Mouse (Mus musculus): ENCODE results near the gene Map1lc3a. TPM values are rescaled to one million over a fixed set of nuclear protein-coding genes. Genes with fewer than 3 reads are reported as not detected.

Map1lc3a gene
- polyA plus RNA-seq, 1 experiment from 2014 or later: 165 TPM

DNA sequence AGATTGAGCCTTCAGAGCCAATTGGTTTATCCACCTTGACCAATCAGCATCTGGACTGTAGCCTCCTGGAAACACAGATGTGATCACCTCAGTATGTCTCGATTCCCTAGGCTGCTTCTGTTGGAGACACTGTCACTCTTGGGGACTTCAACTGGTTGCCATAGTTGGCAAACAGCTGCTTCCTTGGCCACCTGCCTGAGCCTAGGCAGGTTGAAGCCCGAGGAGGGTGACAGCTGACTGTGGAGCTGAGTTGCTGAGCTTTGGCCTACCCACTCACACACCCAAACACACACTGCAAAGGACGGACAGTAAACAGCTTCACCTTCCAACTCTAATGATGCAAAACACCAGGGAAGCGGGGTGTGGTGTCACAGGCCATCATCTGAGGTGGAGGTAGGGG lies 7.7 kb downstream of the Map1lc3a start:
- no peak overlapping the region for H3K27ac ChIP-seq (ENCODE audit: low read length)
- H3K27me3 ChIP-seq (ENCODE audit: insufficient read depth, low read length): no peaks in the 10 kb centered on the region
- H3K4me1 ChIP-seq (ENCODE audit: insufficient read depth, low read length): no peaks in the 10 kb centered on the region
- WGBS: 89% methylated on average over 4 of the region's 4 CpGs
- H3K9me3 ChIP-seq (ENCODE audit: low read length): no peaks in the 10 kb centered on the region
- no peak overlapping the region for H3K9ac ChIP-seq (replicated peaks; ENCODE audit: low read length)
- H3K4me3 ChIP-seq (ENCODE audit: low read length): no peak overlapping the region
- no peak overlapping the region for H3K4me2 ChIP-seq (replicated peaks; ENCODE audit: low read depth, low read length)
- ATAC-seq (ENCODE audit: low FRiP score, low TSS enrichment): no peak
- H3K36me3 ChIP-seq (ENCODE audit: insufficient read depth, low read length): peaks cover 3% of the 10 kb centered on the region

DNA sequence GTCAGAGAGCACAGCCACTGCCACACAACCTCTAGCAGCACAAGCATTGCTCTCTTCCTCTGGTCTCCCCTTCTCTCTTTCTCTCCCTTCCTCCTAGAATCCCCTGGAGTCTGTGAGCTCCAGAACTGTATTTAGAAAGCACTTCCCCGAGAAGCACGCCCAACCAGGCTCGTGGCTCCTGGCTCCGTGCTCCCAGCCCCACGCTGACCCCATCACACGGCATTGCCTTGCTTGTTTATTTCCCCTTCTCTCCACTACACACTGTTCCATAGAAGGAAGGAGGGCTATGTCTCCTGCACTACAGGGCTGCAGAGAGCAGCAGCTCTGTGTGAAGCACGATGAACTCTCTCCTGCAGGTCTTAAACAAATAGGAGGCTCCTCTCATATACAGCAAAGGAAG lies 8.6 kb downstream of the Map1lc3a start:
- Histone ChIP-seq H3K4me3 (ENCODE audit: low read length) (no peak overlapping the region), H3K36me3 (ENCODE audit: insufficient read depth, low read length) (peaks cover 3% of the 10 kb centered on the region), H3K27me3 (ENCODE audit: insufficient read depth, low read length) (no peaks in the 10 kb centered on the region), H3K9me3 (ENCODE audit: low read length) (no peaks in the 10 kb centered on the region), H3K4me1 (ENCODE audit: insufficient read depth, low read length) (no peaks in the 10 kb centered on the region), H3K9ac (replicated peaks; ENCODE audit: low read length) (no peak overlapping the region), H3K27ac (ENCODE audit: low read length) (no peak overlapping the region), H3K4me2 (replicated peaks; ENCODE audit: low read depth, low read length) (no peak overlapping the region)
- 78% methylated on average over 7 of the region's 7 CpGs for WGBS
- no peak for ATAC-seq (ENCODE audit: low FRiP score, low TSS enrichment)

DNA sequence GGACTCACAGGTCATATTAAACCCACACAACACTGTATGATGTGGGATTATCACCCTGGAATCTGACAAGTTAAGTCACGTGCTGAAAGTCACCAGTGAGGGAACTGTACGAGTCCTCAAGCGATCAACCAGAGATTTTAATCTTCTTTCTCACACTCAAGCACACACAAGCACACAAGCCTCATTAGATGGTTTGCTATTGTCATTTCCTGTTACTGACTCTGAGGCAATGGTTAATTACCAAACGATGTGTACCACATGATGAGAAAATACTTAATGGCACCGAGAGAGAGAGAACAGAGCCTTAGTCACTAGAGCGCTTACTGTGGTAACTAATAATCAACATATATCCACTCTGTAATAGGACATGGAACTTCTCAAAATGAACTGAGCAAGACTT lies 9.6 kb downstream of the Map1lc3a start:
- Histone ChIP-seq H3K27ac (ENCODE audit: low read length) (no peak overlapping the region), H3K4me1 (ENCODE audit: insufficient read depth, low read length) (no peaks in the 10 kb centered on the region), H3K4me2 (replicated peaks; ENCODE audit: low read depth, low read length) (no peak overlapping the region), H3K4me3 (ENCODE audit: low read length) (no peak overlapping the region), H3K9me3 (ENCODE audit: low read length) (no peaks in the 10 kb centered on the region), H3K9ac (replicated peaks; ENCODE audit: low read length) (no peak overlapping the region), H3K27me3 (ENCODE audit: insufficient read depth, low read length) (no peaks in the 10 kb centered on the region), H3K36me3 (ENCODE audit: insufficient read depth, low read length) (peaks cover 3% of the 10 kb centered on the region)
- 73% methylated on average over 6 of the region's 6 CpGs for WGBS
- no peak for ATAC-seq (ENCODE audit: low FRiP score, low TSS enrichment)

DNA sequence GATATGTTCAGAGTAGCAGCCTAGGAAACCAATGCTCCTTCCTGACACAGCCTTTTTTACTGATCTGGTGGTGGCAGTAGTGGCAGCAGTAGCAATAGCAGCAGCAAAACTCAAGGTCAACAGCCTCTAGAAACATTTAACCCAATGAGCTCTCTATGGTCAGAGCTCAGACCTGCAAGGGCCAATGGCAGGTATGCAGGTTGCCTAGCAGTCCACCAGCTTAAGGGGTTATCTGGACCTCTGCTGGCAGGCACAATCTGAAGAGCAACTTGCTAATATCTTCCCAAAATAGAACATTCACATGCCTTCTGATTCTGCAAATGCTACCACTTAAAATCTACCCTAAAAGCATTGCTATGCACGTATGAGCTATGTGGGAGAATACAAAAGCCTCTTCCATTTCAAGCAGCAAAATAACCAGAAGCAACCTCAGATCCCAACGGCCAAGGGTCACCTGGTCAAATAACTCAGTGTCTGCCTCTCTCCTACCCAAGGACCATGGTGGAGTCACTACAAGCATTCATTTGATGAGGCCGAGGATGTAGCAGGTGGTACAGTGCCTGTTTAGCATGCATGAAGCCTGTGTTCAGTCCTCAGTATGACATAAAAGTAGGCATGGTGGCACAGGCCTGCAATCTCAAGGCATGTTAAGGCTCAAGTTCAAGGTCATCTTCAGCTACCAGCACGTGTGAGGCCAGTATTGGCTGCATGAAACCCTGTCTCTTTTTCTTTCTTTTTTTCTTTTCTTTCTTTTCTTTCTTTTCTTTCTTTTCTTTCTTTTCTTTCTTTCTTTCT lies 11.6 kb downstream of the Map1lc3a start:
- H3K9ac ChIP-seq (replicated peaks; ENCODE audit: low read length): no peak overlapping the region
- no peaks in the 10 kb centered on the region for H3K27me3 ChIP-seq (ENCODE audit: insufficient read depth, low read length)
- peaks cover 11% of the 10 kb centered on the region for H3K36me3 ChIP-seq (ENCODE audit: insufficient read depth, low read length)
- H3K4me3 ChIP-seq (ENCODE audit: low read length): no peak overlapping the region
- 87% methylated on average over 4 of the region's 4 CpGs for WGBS
- H3K4me1 ChIP-seq (ENCODE audit: insufficient read depth, low read length): no peaks in the 10 kb centered on the region
- no peaks in the 10 kb centered on the region for H3K9me3 ChIP-seq (ENCODE audit: low read length)
- H3K27ac ChIP-seq (ENCODE audit: low read length): no peak overlapping the region
- ATAC-seq (ENCODE audit: low FRiP score, low TSS enrichment): no peak
- no peak overlapping the region for H3K4me2 ChIP-seq (replicated peaks; ENCODE audit: low read depth, low read length)

DNA sequence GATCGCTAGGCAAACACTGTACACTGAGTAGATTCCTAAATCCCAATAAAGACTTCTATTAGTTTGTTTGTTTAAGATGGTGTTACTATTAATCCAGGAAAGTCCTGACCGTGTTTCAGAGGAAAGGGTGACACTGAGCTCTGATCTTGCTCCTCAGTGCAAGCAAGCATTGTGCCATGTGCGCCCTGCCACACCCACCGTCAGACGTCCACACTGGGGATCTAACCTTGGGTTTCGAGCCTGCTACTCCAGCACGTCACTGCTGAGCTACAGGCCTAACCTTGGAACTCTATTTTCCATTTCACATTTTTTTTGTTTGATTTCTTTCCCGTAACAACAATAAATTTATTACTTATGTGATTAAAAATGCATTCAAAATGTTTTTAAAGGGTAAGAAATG lies 14.0 kb downstream of the Map1lc3a start:
- no peak overlapping the region for H3K27ac ChIP-seq (ENCODE audit: low read length)
- no peak for ATAC-seq (ENCODE audit: low FRiP score, low TSS enrichment)
- peaks cover 16% of the 10 kb centered on the region; the same call in 1 of the 2 replicates for H3K36me3 ChIP-seq (ENCODE audit: insufficient read depth, low read length)
- H3K9ac ChIP-seq (replicated peaks; ENCODE audit: low read length): no peak overlapping the region
- no peaks in the 10 kb centered on the region for H3K9me3 ChIP-seq (ENCODE audit: low read length)
- H3K4me1 ChIP-seq (ENCODE audit: insufficient read depth, low read length): no peaks in the 10 kb centered on the region
- H3K27me3 ChIP-seq (ENCODE audit: insufficient read depth, low read length): no peaks in the 10 kb centered on the region
- no peak overlapping the region for H3K4me3 ChIP-seq (ENCODE audit: low read length)
- H3K4me2 ChIP-seq (replicated peaks; ENCODE audit: low read depth, low read length): no peak overlapping the region
- WGBS: 88% methylated on average over 8 of the region's 8 CpGs

DNA sequence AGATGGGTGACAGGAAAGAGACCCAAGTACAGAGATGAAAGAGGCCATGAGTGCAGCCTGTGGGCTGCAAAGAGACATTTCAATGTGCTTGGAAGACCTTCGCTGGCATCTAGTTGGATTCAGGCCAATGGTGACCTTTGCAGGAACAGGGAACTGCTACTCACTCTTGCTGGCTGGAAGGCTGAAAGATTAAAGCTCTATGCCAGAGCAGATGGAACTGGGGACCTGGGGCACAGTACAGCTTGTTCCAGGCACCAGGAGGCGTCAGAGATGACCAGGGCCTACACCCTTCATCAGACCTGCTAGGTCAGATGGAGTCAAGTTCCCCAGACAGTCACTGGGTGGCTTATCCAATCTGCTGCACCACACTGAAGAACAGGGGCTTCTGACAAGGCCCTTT lies 17.3 kb downstream of the Map1lc3a start:
- 85% methylated on average over 2 of the region's 2 CpGs for WGBS
- Histone ChIP-seq H3K4me3 (ENCODE audit: low read length) (no peak overlapping the region), H3K27me3 (ENCODE audit: insufficient read depth, low read length) (no peaks in the 10 kb centered on the region), H3K36me3 (ENCODE audit: insufficient read depth, low read length) (peaks cover 47% of the 10 kb centered on the region), H3K4me1 (ENCODE audit: insufficient read depth, low read length) (no peaks in the 10 kb centered on the region), H3K9ac (replicated peaks; ENCODE audit: low read length) (no peak overlapping the region), H3K4me2 (replicated peaks; ENCODE audit: low read depth, low read length) (no peak overlapping the region), H3K9me3 (ENCODE audit: low read length) (no peaks in the 10 kb centered on the region), H3K27ac (ENCODE audit: low read length) (no peak overlapping the region)
- no peak for ATAC-seq (ENCODE audit: low FRiP score, low TSS enrichment)

DNA sequence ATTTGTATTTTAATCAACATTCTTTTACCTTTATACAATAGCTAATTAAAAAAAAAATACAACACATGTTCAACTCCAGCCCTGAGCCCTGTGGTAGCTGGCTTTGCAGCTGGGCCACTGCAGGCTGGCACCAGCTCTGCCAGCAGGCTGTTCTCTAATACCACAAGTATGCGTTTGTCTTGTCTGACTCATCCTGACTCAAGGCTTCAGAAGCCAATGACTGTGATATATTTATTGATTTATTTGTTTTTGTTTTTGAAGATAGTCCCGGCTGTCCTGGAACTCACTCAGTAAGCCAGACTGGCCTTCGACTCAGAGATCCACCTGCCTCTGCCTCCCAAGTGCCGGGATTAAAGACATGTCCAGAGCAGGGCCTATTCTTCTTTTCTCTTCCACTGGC lies 17.8 kb downstream of the Map1lc3a start:
- 89% methylated on average over 4 of the region's 4 CpGs for WGBS
- no peak overlapping the region for H3K4me3 ChIP-seq (ENCODE audit: low read length)
- no peaks in the 10 kb centered on the region for H3K4me1 ChIP-seq (ENCODE audit: insufficient read depth, low read length)
- H3K27me3 ChIP-seq (ENCODE audit: insufficient read depth, low read length): no peaks in the 10 kb centered on the region
- no peak overlapping the region for H3K27ac ChIP-seq (ENCODE audit: low read length)
- no peaks in the 10 kb centered on the region for H3K9me3 ChIP-seq (ENCODE audit: low read length)
- no peak overlapping the region for H3K4me2 ChIP-seq (replicated peaks; ENCODE audit: low read depth, low read length)
- no peak overlapping the region for H3K9ac ChIP-seq (replicated peaks; ENCODE audit: low read length)
- H3K36me3 ChIP-seq (ENCODE audit: insufficient read depth, low read length): peaks cover 53% of the 10 kb centered on the region
- no peak for ATAC-seq (ENCODE audit: low FRiP score, low TSS enrichment)

DNA sequence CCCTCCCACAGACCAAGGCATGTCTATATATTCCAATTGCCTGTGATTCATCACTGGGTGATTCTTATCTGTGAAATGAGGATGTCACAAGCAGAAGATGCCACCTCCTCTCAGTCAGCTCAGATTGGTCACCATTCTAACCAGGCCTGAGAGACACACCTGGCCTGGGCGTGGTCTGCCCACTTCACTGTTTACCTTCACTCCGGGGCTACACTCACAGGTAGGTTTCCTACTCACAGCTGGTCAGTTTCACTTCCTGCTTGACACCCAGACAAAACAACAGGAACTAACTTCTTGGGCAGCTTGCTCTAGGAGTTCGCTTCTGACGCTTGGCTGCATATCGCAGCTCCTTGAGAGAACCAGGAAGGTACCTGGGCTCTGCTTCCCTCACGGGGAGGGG lies 19.4 kb downstream of the Map1lc3a start:
- ATAC-seq (ENCODE audit: low FRiP score, low TSS enrichment): no peak
- H3K36me3 ChIP-seq (ENCODE audit: insufficient read depth, low read length): peaks cover 56% of the 10 kb centered on the region

DNA sequence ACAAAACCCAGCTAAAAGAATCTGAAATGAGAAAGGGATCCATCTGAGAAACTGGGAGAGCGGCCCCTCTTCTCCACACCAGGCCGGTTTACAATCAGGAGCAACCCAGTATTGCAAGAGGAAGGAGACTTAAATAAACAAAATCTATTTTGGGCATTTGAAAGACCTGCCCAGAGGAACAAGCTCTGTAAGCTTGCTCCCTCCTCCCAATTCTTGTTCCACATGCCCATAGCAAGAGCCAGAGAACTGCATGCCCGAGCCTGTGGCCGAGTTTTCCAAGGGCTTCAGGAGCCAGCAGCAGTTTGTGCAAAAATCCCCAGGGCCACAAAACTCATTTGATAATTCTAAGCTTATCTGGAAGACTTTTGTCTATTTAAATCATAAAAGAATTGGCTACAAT lies 23.5 kb downstream of the Map1lc3a start:
- Histone ChIP-seq H3K9ac (replicated peaks; ENCODE audit: low read length) (no peak overlapping the region), H3K4me3 (ENCODE audit: low read length) (no peak overlapping the region), H3K4me1 (ENCODE audit: insufficient read depth, low read length) (no peaks in the 10 kb centered on the region), H3K36me3 (ENCODE audit: insufficient read depth, low read length) (peaks cover 40% of the 10 kb centered on the region), H3K9me3 (ENCODE audit: low read length) (no peaks in the 10 kb centered on the region), H3K27me3 (ENCODE audit: insufficient read depth, low read length) (no peaks in the 10 kb centered on the region), H3K27ac (ENCODE audit: low read length) (no peak overlapping the region), H3K4me2 (replicated peaks; ENCODE audit: low read depth, low read length) (no peak overlapping the region)
- ATAC-seq (ENCODE audit: low FRiP score, low TSS enrichment): no peak
- 91% methylated on average over 4 of the region's 4 CpGs for WGBS

More for the DNA sequence above, 19.4 kb downstream of the Map1lc3a start:
- Histone ChIP-seq H3K4me2 (replicated peaks; ENCODE audit: low read depth, low read length) (no peak overlapping the region), H3K4me1 (ENCODE audit: insufficient read depth, low read length) (no peaks in the 10 kb centered on the region), H3K4me3 (ENCODE audit: low read length) (no peak overlapping the region), H3K27me3 (ENCODE audit: insufficient read depth, low read length) (no peaks in the 10 kb centered on the region), H3K9ac (replicated peaks; ENCODE audit: low read length) (no peak overlapping the region), H3K27ac (ENCODE audit: low read length) (no peak overlapping the region), H3K9me3 (ENCODE audit: low read length) (no peaks in the 10 kb centered on the region)
- 93% methylated on average over 6 of the region's 6 CpGs for WGBS

DNA sequence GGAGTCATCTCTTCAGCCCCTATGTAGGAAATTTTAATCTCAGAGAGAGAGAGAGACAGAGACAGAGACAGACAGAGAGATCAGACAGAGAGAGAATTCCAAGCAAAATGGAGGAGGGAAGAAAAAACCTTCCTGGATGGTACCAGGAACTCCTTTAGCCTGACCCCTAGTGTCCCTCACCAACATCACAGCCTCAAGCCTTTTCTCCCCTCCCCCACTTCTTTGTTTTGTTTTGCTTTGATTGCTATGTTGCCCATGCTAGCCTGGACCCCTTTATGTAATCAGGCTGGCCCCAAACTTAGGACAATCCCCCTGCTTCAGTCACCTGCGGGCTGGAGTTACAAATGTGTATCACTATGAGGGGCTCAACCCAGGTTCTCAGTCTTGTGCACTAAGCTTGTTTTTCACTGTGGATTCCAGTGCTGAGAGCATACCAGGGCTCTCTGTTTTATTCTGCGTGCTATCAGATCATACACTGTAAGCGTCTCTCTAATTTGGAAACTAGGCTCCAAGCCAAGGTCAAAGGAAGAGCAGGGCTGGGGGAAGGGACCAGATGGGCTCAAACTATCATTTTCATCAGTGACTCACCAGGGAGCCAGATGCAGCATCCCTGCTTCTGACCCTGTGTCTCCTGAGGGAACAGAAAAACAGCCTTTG lies 33.0 kb downstream of the Map1lc3a start:
- ATAC-seq (ENCODE audit: low FRiP score, low TSS enrichment): peak; percentile 49; the same call in 1 of the 2 replicates
- peaks cover 13% of the 10 kb centered on the region; the same call in 1 of the 2 replicates for H3K36me3 ChIP-seq (ENCODE audit: insufficient read depth, low read length)
- no peak overlapping the region for H3K9ac ChIP-seq (replicated peaks; ENCODE audit: low read length)
- H3K27ac ChIP-seq (ENCODE audit: low read length): 0 out of 2 replicates have a peak overlapping the region, but pooled peaks have one; percentile 10
- no peak overlapping the region for H3K4me3 ChIP-seq (ENCODE audit: low read length)
- H3K4me2 ChIP-seq (replicated peaks; ENCODE audit: low read depth, low read length): no peak overlapping the region
- no peaks in the 10 kb centered on the region for H3K4me1 ChIP-seq (ENCODE audit: insufficient read depth, low read length)
- 43% methylated on average over 3 of the region's 3 CpGs for WGBS
- H3K27me3 ChIP-seq (ENCODE audit: insufficient read depth, low read length): no peaks in the 10 kb centered on the region
- no peaks in the 10 kb centered on the region for H3K9me3 ChIP-seq (ENCODE audit: low read length)
